Mouse (Mus musculus) ES-CJ7 (cell line): ENCODE results near the gene Actrt3.
A peak's percentile ranks its signal among the peaks of the same experiment; 100 is the strongest.

Experiments used
- DNase-seq: peaks from one replicate; pipeline ENCODE4 v3.0.0; 2011; ENCODE audit warnings: low read depth, low spot score

Actrt3 gene

GRCm38 (mm10) chr3:30599711-30600545 lies at the start of gene Actrt3:
TSS of gene Actrt3 (minus strand) at chr3:30599939.
- no peak for DNase-seq

- DNase-seq = peak; percentile 87
Measured at GRCm38 (mm10) chr3:30648466-30648865, 48.7 kb upstream of the Actrt3 start.

GRCm38 (mm10) chr3:30647440-30648090 lies 47.8 kb upstream of the Actrt3 start, which contains the start of gene Lrrc34:
TSS of gene Lrrc34 (minus strand) at chr3:30647869.
- DNase-seq = peak; percentile 96

GRCm38 (mm10) chr3:30646761-30647160 lies 47.0 kb upstream of the Actrt3 start:
- peak; percentile 95 for DNase-seq

GRCm38 (mm10) chr3:30644207-30644606 lies 44.5 kb upstream of the Actrt3 start, which contains the start of gene Lrriq4:
TSS of gene Lrriq4 (plus strand) at chr3:30644507.
- no peak for DNase-seq

- DNase-seq = peak; percentile 64
Measured at GRCm38 (mm10) chr3:30635629-30636028, 35.9 kb upstream of the Actrt3 start.

GRCm38 (mm10) chr3:30633681-30634080 lies 33.9 kb upstream of the Actrt3 start:
- DNase-seq = peak; percentile 44

- peak; percentile 30 for DNase-seq
Measured at GRCm38 (mm10) chr3:30620132-30620531, 20.4 kb upstream of the Actrt3 start.

- no peak for DNase-seq
Measured at GRCm38 (mm10) chr3:30610930-30611329, 11.2 kb upstream of the Actrt3 start.

- no peak for DNase-seq
Measured at GRCm38 (mm10) chr3:30608999-30609398, 9.3 kb upstream of the Actrt3 start.

GRCm38 (mm10) chr3:30603256-30603655 lies 3.5 kb upstream of the Actrt3 start:
- no peak for DNase-seq

- peak; percentile 69 for DNase-seq
Measured at GRCm38 (mm10) chr3:30602740-30603098, 3.0 kb upstream of the Actrt3 start.

- DNase-seq = peak; percentile 99
Measured at GRCm38 (mm10) chr3:30602065-30602739, 2.5 kb upstream of the Actrt3 start, which contains the start of gene Mynn. TSS of gene Mynn (plus strand) at chr3:30602065.

- DNase-seq = no peak
Measured at GRCm38 (mm10) chr3:30601610-30602064, 1.9 kb upstream of the Actrt3 start.

- peak; percentile 91 for DNase-seq
Measured at GRCm38 (mm10) chr3:30601175-30601574, 1.4 kb upstream of the Actrt3 start.

GRCm38 (mm10) chr3:30600717-30601116 lies 978 bp upstream of the Actrt3 start:
- DNase-seq = peak; percentile 42

- DNase-seq = no peak
Measured at GRCm38 (mm10) chr3:30597271-30597670, 2.5 kb downstream of the Actrt3 start.

- DNase-seq = peak; percentile 41
Measured at GRCm38 (mm10) chr3:30595111-30595832, 4.5 kb downstream of the Actrt3 start.

- peak; percentile 87 for DNase-seq
Measured at GRCm38 (mm10) chr3:30593719-30594485, 5.8 kb downstream of the Actrt3 start.

GRCm38 (mm10) chr3:30592418-30592853 lies 7.3 kb downstream of the Actrt3 start:
- DNase-seq = peak; percentile 86
